Mouse (Mus musculus): ENCODE data around the gene Senp1.

Senp1 gene

DNA sequence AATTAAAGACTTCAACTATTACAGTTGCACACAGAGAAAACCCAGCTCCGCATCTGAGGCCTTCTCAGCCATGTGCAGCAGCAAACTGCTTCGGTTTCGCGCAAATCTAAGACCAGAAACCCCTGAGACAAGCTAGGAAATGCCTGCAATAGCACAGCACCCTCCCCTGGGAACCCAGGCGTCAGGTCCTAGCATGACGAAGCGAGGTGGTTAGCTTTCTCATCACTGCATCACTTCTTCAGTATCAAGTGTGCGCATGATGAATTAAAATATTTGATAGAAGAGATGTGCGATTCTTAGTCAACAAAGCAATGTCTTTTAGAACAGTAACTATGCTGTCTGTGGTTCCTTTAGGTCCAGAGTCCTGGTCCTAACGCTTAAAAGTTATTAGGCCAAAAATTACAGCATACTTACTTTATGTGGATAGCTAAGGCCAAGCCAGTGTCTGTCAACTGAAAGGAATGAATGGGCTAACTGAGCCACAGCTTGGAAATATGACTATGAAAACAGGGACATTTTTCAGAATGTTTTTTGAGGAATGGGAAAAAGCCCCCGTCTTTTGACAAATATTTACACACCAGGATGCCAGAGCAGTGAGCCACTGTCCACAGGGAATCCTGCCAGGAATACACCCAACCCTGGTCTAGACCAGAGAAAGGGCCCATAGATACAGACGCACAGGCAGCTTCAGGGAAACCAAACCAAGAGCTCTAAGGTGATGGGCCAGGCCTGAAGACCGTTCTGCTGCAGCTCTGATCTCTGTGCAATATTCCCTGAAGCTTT is 44.4 kb downstream of the Senp1 start:
- DNase-seq (ENCODE audit: low read depth) = no peak

DNA sequence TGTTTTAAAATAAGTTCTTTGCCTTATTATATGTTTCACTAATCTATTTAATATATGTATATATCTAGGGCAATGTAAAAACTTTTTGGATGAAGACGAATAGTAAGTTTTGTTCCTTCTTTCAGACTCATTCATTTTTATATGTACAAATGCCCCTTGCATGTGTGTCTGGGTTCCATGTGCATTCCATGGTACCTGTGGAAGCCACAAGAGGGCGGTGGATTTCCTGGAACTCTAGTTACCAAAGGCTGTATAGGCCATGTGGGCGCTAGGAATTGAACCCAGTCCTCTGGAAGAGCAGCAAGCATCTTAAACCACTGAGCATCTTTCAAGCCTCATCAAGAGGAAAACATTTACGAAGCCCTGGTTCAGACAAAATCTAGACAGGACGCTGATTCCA is 49.2 kb downstream of the Senp1 start:
- no peak for DNase-seq (ENCODE audit: low read depth)

DNA sequence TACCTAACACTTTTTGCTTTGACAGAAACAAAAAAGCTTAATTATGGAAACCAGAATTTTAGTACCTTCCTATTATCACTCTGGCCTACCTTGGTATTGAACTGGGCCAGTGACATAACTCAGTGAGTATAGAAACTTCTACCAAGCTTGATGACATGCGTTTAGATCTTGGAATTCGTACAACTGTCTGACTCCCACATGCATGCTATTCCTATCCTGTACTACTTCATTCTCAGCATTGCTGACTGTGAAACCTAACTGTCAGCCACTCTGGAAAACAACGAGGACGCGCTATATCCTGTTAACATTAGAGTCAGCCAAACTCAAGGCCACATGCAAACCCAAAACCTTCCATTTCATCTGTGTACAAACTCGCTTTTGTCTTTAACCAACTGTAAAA is 49.6 kb downstream of the Senp1 start:
- DNase-seq (ENCODE audit: low read depth) = no peak

DNA sequence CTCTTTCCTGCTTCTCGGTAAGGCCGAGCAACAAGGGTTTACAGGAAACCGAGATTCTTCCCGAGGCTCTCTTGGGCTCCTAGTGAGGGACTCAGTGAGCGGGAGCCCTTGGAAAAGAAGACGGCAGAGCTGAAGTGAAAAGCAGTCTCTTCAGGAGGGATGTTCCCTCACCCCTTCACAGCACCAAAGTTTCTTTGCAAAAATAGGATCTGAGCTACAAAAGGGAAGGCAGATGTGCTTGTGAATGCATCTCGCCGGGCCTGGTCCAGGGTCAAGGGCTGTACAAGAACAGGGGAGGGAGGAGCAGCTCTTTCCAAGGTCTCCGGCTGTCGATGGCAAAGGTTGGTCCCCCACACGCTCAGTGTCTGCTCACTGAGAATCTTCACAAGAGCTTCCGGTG is 51.0 kb downstream of the Senp1 start:
- DNase-seq (ENCODE audit: low read depth) = no peak

GRCm38 (mm10) chr15:98039682-98040081 is 53.9 kb downstream of the Senp1 start:
- no peak for DNase-seq (ENCODE audit: low read depth)

GRCm38 (mm10) chr15:98036578-98036977 is 57.0 kb downstream of the Senp1 start:
- DNase-seq (ENCODE audit: low read depth) = no peak

GRCm38 (mm10) chr15:98035076-98035755 is 58.3 kb downstream of the Senp1 start:
- DNase-seq (ENCODE audit: low read depth) = no peak

GRCm38 (mm10) chr15:98033233-98033748 is 60.3 kb downstream of the Senp1 start:
- DNase-seq (ENCODE audit: low read depth) = no peak

GRCm38 (mm10) chr15:98029798-98030197 is 63.7 kb downstream of the Senp1 start:
- DNase-seq (ENCODE audit: low read depth) = no peak

DNA sequence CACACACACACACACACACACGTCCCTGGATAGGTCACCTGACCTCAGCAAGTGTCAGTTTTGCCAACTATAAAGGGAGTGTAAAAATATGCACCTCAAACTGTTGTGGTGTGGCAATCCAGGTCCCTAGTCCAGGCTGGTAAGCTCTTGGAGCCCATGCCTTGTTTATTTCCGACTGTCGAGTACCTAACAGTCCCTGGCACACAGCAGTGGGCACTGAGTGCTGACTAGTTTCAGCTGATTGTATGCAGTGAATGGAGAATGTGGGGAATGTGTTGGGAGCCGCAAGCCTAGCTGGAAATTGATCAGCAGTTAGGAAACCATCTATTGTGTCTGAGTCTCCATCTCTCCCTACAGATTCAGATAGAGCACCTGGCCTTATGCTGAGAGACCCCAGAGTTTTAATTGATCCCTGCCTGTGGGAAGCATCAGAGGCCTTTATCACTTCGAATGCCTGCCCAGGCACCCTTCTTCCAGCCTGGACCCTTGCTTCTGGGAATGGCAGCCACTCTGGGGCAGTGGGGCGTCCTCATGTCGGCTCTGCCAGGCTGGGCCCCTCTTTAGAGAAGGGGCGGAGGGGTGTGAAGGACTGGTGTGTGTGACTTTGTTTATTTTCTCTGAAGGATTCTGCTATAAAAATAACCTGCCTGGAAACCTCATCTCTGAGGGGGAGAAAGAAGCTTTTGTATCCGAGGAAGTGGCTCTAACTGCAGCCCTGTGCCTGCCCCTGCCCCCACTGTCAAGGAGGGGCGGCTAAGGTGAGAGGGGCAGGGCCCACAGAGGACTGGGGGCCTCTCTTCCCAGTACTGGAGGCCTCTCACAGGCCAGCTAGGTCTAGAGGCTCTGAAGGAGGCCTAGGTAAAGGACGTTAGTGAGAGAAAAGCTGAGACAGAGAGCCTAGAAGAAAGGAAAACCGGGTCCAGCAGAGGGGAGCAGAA is 66.3 kb downstream of the Senp1 start:
- DNase-seq (ENCODE audit: low read depth) = no peak

DNA sequence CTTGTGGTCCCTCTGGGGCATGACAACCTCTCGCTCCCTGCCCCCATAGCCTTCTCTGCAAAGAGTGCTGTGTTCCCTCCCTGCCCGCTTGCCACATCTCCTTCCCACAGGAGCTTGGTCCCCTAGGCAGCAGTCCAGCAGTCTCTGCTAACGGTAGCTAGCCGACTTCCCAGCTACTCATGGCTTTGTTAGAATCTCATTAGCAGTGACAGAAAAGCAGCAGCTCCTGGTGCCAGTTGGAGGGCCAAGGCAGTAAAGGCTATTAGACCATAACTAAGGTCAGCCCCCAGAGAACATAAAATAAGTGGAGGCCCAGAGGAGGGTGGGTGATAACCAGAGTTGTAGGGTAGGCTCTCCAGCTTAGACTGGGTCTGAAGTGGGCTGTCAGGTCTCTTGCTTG is 67.9 kb downstream of the Senp1 start:
- no peak for DNase-seq (ENCODE audit: low read depth)

DNA sequence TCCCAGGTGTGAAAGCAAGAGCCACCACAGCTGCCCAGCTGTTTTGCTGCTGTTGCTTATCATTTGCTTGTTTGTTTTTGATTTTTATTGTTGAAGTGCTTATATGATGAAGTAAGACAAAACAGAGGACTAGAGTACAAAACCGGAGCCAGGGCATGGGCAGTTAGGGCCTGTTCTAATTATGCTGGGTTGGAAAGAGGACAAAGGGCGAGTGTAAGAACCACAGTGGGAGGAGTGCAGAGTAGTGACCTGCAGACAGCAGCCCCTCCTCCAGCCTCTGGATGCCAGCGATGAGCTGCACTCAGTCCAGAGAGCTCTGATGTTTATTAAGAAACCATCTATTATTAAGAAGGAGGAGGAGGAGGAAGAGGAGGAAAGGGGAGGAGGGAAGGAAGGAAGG is 70.4 kb downstream of the Senp1 start:
- DNase-seq (ENCODE audit: low read depth) = no peak

DNA sequence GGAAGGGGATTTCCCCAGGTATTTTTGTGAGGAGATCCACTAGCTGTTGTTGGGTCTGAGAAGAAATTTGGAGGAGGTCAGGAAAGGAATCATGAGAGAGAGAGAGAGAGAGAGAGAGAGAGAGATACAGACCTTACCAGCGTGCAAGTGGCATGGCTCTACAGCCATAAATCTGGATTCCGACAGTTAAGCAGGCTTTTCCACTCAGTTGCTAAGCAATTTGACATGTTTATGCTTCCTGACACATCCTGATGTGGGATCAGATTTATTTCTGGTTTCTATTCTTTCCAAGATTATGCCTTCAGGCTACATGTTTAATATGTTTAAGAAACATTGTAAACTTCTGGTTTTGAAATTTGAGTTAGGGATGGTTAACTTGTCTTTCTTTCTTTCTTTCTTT is 71.7 kb downstream of the Senp1 start:
- no peak for DNase-seq (ENCODE audit: low read depth)

- no peak for DNase-seq (ENCODE audit: low read depth)
Observed at GRCm38 (mm10) chr15:98019047-98019446, 74.5 kb downstream of the Senp1 start.

GRCm38 (mm10) chr15:98017925-98018324 is 75.6 kb downstream of the Senp1 start:
- peak; percentile 7 for DNase-seq (ENCODE audit: low read depth)

DNA sequence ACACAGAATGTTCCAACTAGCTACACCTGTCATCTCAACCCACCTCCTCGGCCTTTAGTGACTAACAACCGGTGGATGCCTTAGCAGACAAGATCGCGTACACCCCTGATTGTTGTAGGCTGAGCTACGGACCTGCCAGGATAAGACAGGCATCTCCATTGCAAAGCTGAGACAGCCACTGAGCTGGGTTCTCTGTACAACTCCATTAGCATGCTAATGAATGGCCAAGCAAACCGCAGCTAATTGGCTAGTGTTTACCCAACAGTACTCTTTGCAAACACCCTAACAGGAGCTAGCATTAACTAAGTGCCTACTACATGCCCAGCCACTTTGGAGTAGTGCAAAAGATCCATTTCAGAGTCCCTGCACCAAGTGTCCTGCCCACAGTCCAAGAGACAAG is 80.7 kb downstream of the Senp1 start:
- no peak for DNase-seq (ENCODE audit: low read depth)

- no peak for DNase-seq (ENCODE audit: low read depth)
Observed at GRCm38 (mm10) chr15:98005181-98005580, 88.4 kb downstream of the Senp1 start.

DNA sequence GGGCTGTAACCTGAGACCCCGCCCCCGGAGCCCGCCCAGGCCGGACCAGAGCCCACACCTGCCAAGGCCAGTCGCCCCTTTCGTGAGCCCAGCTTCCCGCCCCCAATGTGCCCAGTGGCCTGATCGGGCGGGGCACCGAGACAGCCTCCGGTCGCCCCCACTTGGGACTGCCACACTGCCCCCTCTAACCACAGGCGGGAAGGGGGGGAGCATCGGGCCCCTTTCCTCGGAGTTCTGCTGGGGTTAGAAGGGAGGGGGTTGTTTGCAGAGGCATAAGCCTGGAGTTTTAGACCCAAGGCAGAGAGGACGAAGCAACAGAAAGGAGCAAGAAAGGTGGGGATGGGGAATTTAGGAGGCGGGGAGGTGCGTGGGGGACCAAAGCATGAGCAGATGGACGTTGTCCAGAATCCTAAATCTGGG is 88.8 kb downstream of the Senp1 start:
- DNase-seq (ENCODE audit: low read depth) = no peak

GRCm38 (mm10) chr15:98003822-98004739 is 89.5 kb downstream of the Senp1 start, which contains the start of gene Col2a1:
TSS of gene Col2a1 (minus strand) at chr15:98004695.
- DNase-seq (ENCODE audit: low read depth) = no peak

- DNase-seq (ENCODE audit: low read depth) = no peak
Observed at GRCm38 (mm10) chr15:98002991-98003821, 90.3 kb downstream of the Senp1 start.
